Mouse (Mus musculus) frontal cortex, postnatal 10 days (tissue): ENCODE data around the gene Gabra5.
A peak's percentile ranks its signal among the peaks of the same experiment; 100 is the strongest.

Experiments
- DNase-seq, 2 experiments: peaks; one replicate each; pipeline ENCODE4 v3.0.0; 2022; ENCODE audit warnings: low spot score in 2 of 2, mixed read lengths in 1 of 2

Gene Gabra5

GRCm38 (mm10) chr7:57386517-57387340 lies 123.1 kb downstream of the Gabra5 start, which contains the start of gene Gabrg3:
TSS of gene Gabrg3 (minus strand) at chr7:57387188.
- peak; percentile 24 to 45 for DNase-seq

DNA sequence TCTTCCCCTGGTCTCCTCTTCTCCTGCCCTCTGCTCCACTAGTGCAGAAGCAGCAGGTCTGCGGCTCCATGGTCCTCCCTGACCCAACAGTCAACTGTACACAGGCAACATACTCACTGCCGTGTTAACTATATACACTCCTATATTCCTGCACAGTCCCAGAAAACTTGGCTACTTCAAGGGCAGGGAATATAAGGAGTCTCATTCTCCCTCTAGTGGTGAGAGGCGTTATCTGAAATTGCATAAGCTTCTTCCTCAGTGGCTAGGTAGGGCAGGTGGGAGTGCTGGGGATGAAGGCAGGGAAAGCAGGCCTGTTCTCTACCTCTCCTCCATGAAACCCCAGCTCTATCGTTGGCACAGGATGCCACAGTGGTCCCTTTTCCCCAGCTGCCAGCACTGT lies 125.7 kb downstream of the Gabra5 start:
- DNase-seq: peak; percentile 12 to 21

DNA sequence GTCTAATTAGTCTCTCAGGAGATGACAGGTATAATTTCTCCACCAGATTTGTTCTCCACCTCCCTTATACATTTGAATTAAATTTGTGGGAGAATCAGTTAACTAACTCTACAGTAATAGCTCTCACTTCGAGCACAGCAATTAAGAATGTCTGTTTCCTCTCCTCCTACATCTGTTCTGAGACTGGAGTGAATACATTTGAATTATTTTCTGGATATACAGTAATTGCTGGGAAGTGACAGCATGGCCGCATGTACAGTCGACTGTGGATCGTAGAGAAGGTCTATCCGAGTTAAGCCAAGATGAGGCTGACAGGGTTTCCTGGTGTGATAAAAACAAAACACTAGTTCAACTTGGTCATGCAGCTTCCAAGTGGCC lies 143.9 kb downstream of the Gabra5 start:
- no peak for DNase-seq

GRCm38 (mm10) chr7:57365134-57366012 lies 144.5 kb downstream of the Gabra5 start:
- DNase-seq: no peak

GRCm38 (mm10) chr7:57363812-57364211 lies 146.0 kb downstream of the Gabra5 start:
- DNase-seq: no peak

DNA sequence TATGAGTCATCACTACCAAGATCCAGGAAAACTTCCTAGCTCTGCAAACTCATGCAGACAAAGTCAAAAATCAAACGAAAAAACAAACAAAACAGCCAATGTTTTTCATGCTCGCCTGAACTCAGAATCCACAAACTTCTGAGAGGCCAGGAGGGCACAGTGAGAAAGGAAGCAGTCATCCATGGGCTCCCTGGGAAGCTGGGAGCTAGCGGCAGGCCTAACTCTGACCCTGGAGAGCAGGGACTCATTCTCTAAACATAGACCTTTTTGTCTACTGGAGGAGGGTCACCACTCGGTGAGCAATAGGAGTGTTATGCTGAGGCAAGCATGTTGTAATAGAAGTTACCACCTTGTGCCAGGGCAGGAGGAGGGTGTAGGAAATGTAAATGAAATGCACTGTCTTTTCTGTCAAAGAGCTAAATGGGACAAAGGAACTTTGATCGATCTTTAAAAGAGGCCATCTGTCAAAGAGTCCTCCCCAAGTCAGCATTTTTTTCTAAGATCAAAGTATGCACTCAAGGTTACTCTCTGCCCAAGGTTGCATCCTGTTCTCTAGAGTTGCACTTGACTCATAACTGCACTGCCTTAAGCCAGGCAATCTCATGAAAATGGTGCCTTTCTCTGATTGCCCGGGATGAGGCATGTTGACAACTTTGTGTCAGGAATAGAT lies 151.9 kb downstream of the Gabra5 start:
- DNase-seq: no peak
